Mouse (Mus musculus) lung, postnatal 0 days (tissue): ENCODE data around the gene Skp2.

ENCODE experiments used
- CTCF ChIP-seq: IDR thresholded peaks from 2 replicates; pipeline ENCODE4 v1.5.1; 2016; ENCODE audit warnings: antibody characterized with exemption, mild to moderate bottlenecking
- EP300 ChIP-seq: IDR thresholded peaks from 2 replicates; pipeline ENCODE4 v1.6.1; 2016; ENCODE audit warnings: antibody characterized with exemption, mild to moderate bottlenecking, control low read depth

- TF ChIP-seq EP300 = no peak
- no peak for TF ChIP-seq CTCF
Observed at GRCm38 (mm10) chr15:9100446-9101077, 54.7 kb downstream of the Skp2 start.
